Mouse (Mus musculus): Measurements from ENCODE around the gene Rrp1b. TPM values are rescaled to one million over a fixed set of nuclear protein-coding genes. Genes with fewer than 3 reads are reported as not detected.

Rrp1b gene
- polyA plus RNA-seq, 1 experiment from 2014 or later: 50.9 TPM

DNA sequence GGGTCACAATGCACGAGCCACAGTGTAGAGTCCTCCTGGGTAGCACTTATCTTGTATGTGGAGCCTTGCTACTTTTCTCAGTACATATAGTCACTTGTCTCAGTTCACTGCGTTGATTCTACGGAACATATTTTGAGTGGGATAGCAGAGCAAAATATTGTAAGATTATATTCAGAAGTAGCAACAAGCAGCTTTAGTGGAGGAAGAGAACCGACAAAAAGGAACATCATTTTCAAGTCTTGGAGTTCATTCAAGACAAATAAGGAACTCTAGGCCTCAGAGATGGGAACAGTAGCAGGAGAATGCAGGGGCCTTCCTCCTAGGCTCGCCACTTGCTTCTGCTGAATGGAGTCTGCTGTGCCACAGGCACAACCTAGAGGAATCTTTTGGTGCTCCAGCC, 10.6 kb downstream of the Rrp1b start:
- H3K4me3 ChIP-seq (ENCODE audit: low read depth, low read length): no peak overlapping the region
- ATAC-seq (ENCODE audit: insufficient read depth, low FRiP score, low TSS enrichment) (no peak), DNase-seq (ENCODE audit: low spot score) (no peak)
- no peak overlapping the region for H3K4me2 ChIP-seq (ENCODE audit: low read depth)
- 96% methylated on average over 5 of the region's 5 CpGs for WGBS
- no peaks in the 10 kb centered on the region for H3K9me3 ChIP-seq (ENCODE audit: control insufficient read depth, low read length)
- no peak overlapping the region for H3K9ac ChIP-seq (ENCODE audit: low read length)
- no peaks in the 10 kb centered on the region for H3K27me3 ChIP-seq (ENCODE audit: control insufficient read depth, insufficient read depth, low read length)
- H3K27ac ChIP-seq (ENCODE audit: low read depth, low read length): no peak overlapping the region
- no peaks in the 10 kb centered on the region for H3K4me1 ChIP-seq (ENCODE audit: control insufficient read depth, insufficient read depth, low read length)
- H3K36me3 ChIP-seq (ENCODE audit: control insufficient read depth, insufficient read depth, low read length): peaks cover 13% of the 10 kb centered on the region

GRCm38 (mm10) chr17:32048351-32048750, 12.5 kb downstream of the Rrp1b start:
- no peak overlapping the region for H3K27ac ChIP-seq (ENCODE audit: low read depth, low read length)
- H3K27me3 ChIP-seq (ENCODE audit: control insufficient read depth, insufficient read depth, low read length): no peaks in the 10 kb centered on the region
- 87% methylated on average over 5 of the region's 5 CpGs for WGBS
- no peak overlapping the region for H3K4me3 ChIP-seq (ENCODE audit: low read depth, low read length)
- peaks cover 13% of the 10 kb centered on the region for H3K36me3 ChIP-seq (ENCODE audit: control insufficient read depth, insufficient read depth, low read length)
- no peaks in the 10 kb centered on the region for H3K9me3 ChIP-seq (ENCODE audit: control insufficient read depth, low read length)
- DNase-seq (ENCODE audit: low spot score) (no peak), ATAC-seq (ENCODE audit: insufficient read depth, low FRiP score, low TSS enrichment) (no peak)
- H3K4me2 ChIP-seq (ENCODE audit: low read depth): no peak overlapping the region
- no peak overlapping the region for H3K9ac ChIP-seq (ENCODE audit: low read length)
- H3K4me1 ChIP-seq (ENCODE audit: control insufficient read depth, insufficient read depth, low read length): no peaks in the 10 kb centered on the region

DNA sequence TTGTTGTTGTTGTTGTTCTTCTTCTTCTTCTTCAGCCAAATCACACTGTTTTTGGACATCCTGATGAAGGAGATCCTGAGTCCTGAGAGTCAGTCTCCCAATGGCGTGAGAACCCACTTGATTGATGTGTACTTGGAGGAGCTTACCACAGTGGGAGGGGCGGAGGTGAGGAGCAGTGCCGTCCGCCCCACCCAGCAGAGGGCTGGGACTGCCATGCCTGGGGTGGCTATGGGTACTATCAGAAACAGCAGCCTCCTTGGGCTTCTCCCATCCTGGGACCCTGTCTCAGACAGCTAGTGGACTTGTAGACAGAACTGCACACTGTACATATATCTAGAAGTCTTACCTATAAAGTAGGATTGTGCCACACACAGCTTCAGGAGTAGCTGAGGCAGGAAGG, 14.0 kb downstream of the Rrp1b start:
- no peak for DNase-seq (ENCODE audit: low spot score)

DNA sequence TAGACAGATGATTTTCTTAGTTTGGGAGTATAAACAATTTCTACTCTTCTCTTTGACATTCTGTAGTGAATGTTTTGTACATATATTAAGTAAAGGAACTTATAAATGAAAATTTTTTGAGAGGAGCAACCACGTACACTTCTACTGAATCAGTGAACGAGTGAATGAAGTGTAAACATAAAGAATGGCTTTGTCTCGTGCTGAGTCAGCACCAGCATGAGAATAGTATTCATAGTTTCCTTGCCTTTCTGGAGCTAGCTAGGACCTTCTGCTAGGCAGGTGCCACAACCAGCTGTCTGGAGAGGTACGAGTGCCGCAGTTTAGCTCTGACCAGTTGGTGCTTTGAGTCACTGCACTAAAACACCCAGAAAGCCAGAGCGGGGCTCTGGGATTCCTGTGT, 14.7 kb downstream of the Rrp1b start:
- Histone ChIP-seq H3K9ac (ENCODE audit: low read length) (no peak overlapping the region), H3K4me3 (ENCODE audit: low read depth, low read length) (no peak overlapping the region), H3K4me2 (ENCODE audit: low read depth) (no peak overlapping the region), H3K9me3 (ENCODE audit: control insufficient read depth, low read length) (no peaks in the 10 kb centered on the region), H3K4me1 (ENCODE audit: control insufficient read depth, insufficient read depth, low read length) (no peaks in the 10 kb centered on the region), H3K27ac (ENCODE audit: low read depth, low read length) (no peak overlapping the region), H3K27me3 (ENCODE audit: control insufficient read depth, insufficient read depth, low read length) (no peaks in the 10 kb centered on the region), H3K36me3 (ENCODE audit: control insufficient read depth, insufficient read depth, low read length) (peaks cover 19% of the 10 kb centered on the region)
- ATAC-seq (ENCODE audit: insufficient read depth, low FRiP score, low TSS enrichment): no peak
- DNase-seq (ENCODE audit: low spot score): no peak
- WGBS: 89% methylated on average over 6 of the region's 6 CpGs

More for the DNA sequence above, 14.0 kb downstream of the Rrp1b start:
- no peaks in the 10 kb centered on the region for H3K27me3 ChIP-seq (ENCODE audit: control insufficient read depth, insufficient read depth, low read length)
- WGBS: 81% methylated on average over 4 of the region's 4 CpGs
- H3K27ac ChIP-seq (ENCODE audit: low read depth, low read length): no peak overlapping the region
- peaks cover 16% of the 10 kb centered on the region for H3K36me3 ChIP-seq (ENCODE audit: control insufficient read depth, insufficient read depth, low read length)
- no peak for ATAC-seq (ENCODE audit: insufficient read depth, low FRiP score, low TSS enrichment)
- H3K9ac ChIP-seq (ENCODE audit: low read length): no peak overlapping the region
- no peak overlapping the region for H3K4me3 ChIP-seq (ENCODE audit: low read depth, low read length)
- H3K4me2 ChIP-seq (ENCODE audit: low read depth): no peak overlapping the region
- H3K4me1 ChIP-seq (ENCODE audit: control insufficient read depth, insufficient read depth, low read length): no peaks in the 10 kb centered on the region
- H3K9me3 ChIP-seq (ENCODE audit: control insufficient read depth, low read length): no peaks in the 10 kb centered on the region

GRCm38 (mm10) chr17:32052237-32053080, 16.6 kb downstream of the Rrp1b start:
- H3K27ac ChIP-seq (ENCODE audit: low read depth, low read length): no peak overlapping the region
- no peaks in the 10 kb centered on the region for H3K9me3 ChIP-seq (ENCODE audit: control insufficient read depth, low read length)
- no peak for ATAC-seq (ENCODE audit: insufficient read depth, low FRiP score, low TSS enrichment)
- no peak for DNase-seq (ENCODE audit: low spot score)
- H3K4me2 ChIP-seq (ENCODE audit: low read depth): no peak overlapping the region
- H3K4me3 ChIP-seq (ENCODE audit: low read depth, low read length): no peak overlapping the region
- no peaks in the 10 kb centered on the region for H3K27me3 ChIP-seq (ENCODE audit: control insufficient read depth, insufficient read depth, low read length)
- 90% methylated on average over 5 of the region's 5 CpGs for WGBS
- peaks cover 34% of the 10 kb centered on the region for H3K36me3 ChIP-seq (ENCODE audit: control insufficient read depth, insufficient read depth, low read length)
- no peaks in the 10 kb centered on the region for H3K4me1 ChIP-seq (ENCODE audit: control insufficient read depth, insufficient read depth, low read length)
- no peak overlapping the region for H3K9ac ChIP-seq (ENCODE audit: low read length)

DNA sequence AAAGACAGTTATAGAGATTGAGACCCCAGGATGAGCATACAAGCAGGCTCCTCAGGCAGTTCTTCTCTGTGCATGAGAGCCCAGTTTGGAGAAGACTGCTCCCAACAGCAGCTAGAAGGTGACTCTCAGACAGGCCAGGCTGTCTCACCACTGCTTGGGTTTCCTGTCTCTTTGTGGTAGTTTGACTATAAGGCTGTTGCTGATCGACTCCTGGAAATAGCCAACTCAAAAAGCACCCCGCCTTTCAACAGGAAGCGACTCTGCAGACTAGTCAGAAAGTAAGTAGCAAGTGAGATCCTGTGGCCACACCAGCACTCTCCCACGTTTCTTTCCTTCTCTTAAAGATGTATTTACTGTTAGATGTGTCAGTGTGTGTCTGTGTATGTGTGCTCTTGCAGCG, 17.8 kb downstream of the Rrp1b start:
- H3K27ac ChIP-seq (ENCODE audit: low read depth, low read length): no peak overlapping the region
- H3K4me2 ChIP-seq (ENCODE audit: low read depth): no peak overlapping the region
- no peak overlapping the region for H3K9ac ChIP-seq (ENCODE audit: low read length)
- H3K27me3 ChIP-seq (ENCODE audit: control insufficient read depth, insufficient read depth, low read length): no peaks in the 10 kb centered on the region
- 92% methylated on average over 5 of the region's 5 CpGs for WGBS
- H3K4me1 ChIP-seq (ENCODE audit: control insufficient read depth, insufficient read depth, low read length): no peaks in the 10 kb centered on the region
- H3K36me3 ChIP-seq (ENCODE audit: control insufficient read depth, insufficient read depth, low read length): peaks cover 39% of the 10 kb centered on the region
- H3K4me3 ChIP-seq (ENCODE audit: low read depth, low read length): no peak overlapping the region
- ATAC-seq (ENCODE audit: insufficient read depth, low FRiP score, low TSS enrichment): no peak
- DNase-seq (ENCODE audit: low spot score): no peak
- no peaks in the 10 kb centered on the region for H3K9me3 ChIP-seq (ENCODE audit: control insufficient read depth, low read length)

- WGBS: 86% methylated on average over 2 of the region's 2 CpGs
- Histone ChIP-seq H3K36me3 (ENCODE audit: control insufficient read depth, insufficient read depth, low read length) (peaks cover 38% of the 10 kb centered on the region), H3K27ac (ENCODE audit: low read depth, low read length) (no peak overlapping the region), H3K27me3 (ENCODE audit: control insufficient read depth, insufficient read depth, low read length) (no peaks in the 10 kb centered on the region), H3K4me2 (ENCODE audit: low read depth) (no peak overlapping the region), H3K9ac (ENCODE audit: low read length) (no peak overlapping the region), H3K4me1 (ENCODE audit: control insufficient read depth, insufficient read depth, low read length) (no peaks in the 10 kb centered on the region), H3K4me3 (ENCODE audit: low read depth, low read length) (no peak overlapping the region), H3K9me3 (ENCODE audit: control insufficient read depth, low read length) (no peaks in the 10 kb centered on the region)
- DNase-seq (ENCODE audit: low spot score) (no peak), ATAC-seq (ENCODE audit: insufficient read depth, low FRiP score, low TSS enrichment) (no peak)
Measured at GRCm38 (mm10) chr17:32057843-32058242, 21.9 kb downstream of the Rrp1b start.

GRCm38 (mm10) chr17:32059084-32059483, 23.2 kb downstream of the Rrp1b start:
- WGBS: 98% methylated on average over 2 of the region's 2 CpGs
- DNase-seq (ENCODE audit: low spot score): no peak
- ATAC-seq (ENCODE audit: insufficient read depth, low FRiP score, low TSS enrichment): no peak
- no peaks in the 10 kb centered on the region for H3K27me3 ChIP-seq (ENCODE audit: control insufficient read depth, insufficient read depth, low read length)
- H3K9ac ChIP-seq (ENCODE audit: low read length): no peak overlapping the region
- H3K36me3 ChIP-seq (ENCODE audit: control insufficient read depth, insufficient read depth, low read length): peaks cover 38% of the 10 kb centered on the region
- H3K4me3 ChIP-seq (ENCODE audit: low read depth, low read length): no peak overlapping the region
- no peak overlapping the region for H3K4me2 ChIP-seq (ENCODE audit: low read depth)
- no peaks in the 10 kb centered on the region for H3K9me3 ChIP-seq (ENCODE audit: control insufficient read depth, low read length)
- H3K4me1 ChIP-seq (ENCODE audit: control insufficient read depth, insufficient read depth, low read length): no peaks in the 10 kb centered on the region
- no peak overlapping the region for H3K27ac ChIP-seq (ENCODE audit: low read depth, low read length)

DNA sequence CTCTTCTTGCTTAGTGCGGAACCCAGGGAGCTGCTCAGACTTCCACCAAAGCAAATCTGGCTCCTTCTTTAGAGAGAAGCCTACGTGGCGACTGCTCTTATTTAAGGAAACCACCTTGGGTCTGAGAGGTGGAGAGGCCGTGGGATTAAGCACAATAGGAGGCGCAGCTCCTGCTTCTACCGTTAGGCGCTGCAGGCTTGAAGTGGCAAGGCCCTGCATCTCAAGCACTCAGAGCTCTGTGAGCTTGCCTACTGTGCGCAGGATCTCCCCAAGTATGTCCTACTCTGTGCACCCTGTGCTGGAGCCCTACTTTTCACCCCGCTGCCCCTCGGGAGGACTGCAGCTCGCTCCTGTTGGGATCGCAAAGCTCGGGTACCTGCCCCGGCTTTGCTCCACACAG, 25.3 kb downstream of the Rrp1b start:
- peaks cover 28% of the 10 kb centered on the region for H3K36me3 ChIP-seq (ENCODE audit: control insufficient read depth, insufficient read depth, low read length)
- WGBS: 96% methylated on average over 14 of the region's 14 CpGs
- H3K4me3 ChIP-seq (ENCODE audit: low read depth, low read length): no peak overlapping the region
- ATAC-seq (ENCODE audit: insufficient read depth, low FRiP score, low TSS enrichment) (no peak), DNase-seq (ENCODE audit: low spot score) (no peak)
- H3K9me3 ChIP-seq (ENCODE audit: control insufficient read depth, low read length): no peaks in the 10 kb centered on the region
- H3K4me1 ChIP-seq (ENCODE audit: control insufficient read depth, insufficient read depth, low read length): no peaks in the 10 kb centered on the region
- H3K4me2 ChIP-seq (ENCODE audit: low read depth): no peak overlapping the region
- no peak overlapping the region for H3K27ac ChIP-seq (ENCODE audit: low read depth, low read length)
- H3K9ac ChIP-seq (ENCODE audit: low read length): no peak overlapping the region
- H3K27me3 ChIP-seq (ENCODE audit: control insufficient read depth, insufficient read depth, low read length): no peaks in the 10 kb centered on the region

All from neural tube, embryonic 11.5 days (tissue).